Mouse (Mus musculus) adrenal gland, postnatal 36 days (tissue): ENCODE measurements around the gene Icosl. TPM values are rescaled to one million over a fixed set of nuclear protein-coding genes. Genes with fewer than 3 reads are reported as not detected.
"Not testable (repeated sequence)": the region's sequence is repeated elsewhere in the genome, so short reads cannot be mapped to it uniquely, and the experiment has no call there.

ENCODE experiments used
- DNase-seq, 2 experiments: peaks; one replicate each; pipeline ENCODE4 v3.0.0; 2021; ENCODE audit warnings: mixed read lengths in 1 of 2
- long read RNA-seq, 2 experiments: library from polyadenylated mRNA; stranded (forward); transcript quantifications; one replicate each; pipeline ENCODE4 v2.0.0; 2021; ENCODE audit warnings: borderline sequencing depth in 2 of 2
- total RNA-seq, 2 experiments: library from RNA; stranded (reverse); gene quantifications; 2 replicates each; pipeline ENCODE4 v1.2.3; 2021

Gene Icosl
- total RNA-seq: 10 to 100 TPM; 11.6 to 21.6 TPM
- long read RNA-seq, experiment 1, transcript Icosl-201 (7 exons, 2,814 nt): major isoform, 7 of 12 reads
- long read RNA-seq, experiment 1, partial matches to known transcripts: 3 of 12 reads
- long read RNA-seq, experiment 1, other reads (novel, unspliced or antisense): 1 of 12 reads
- long read RNA-seq, experiment 2, partial matches to known transcripts: 0 of 2 reads
- long read RNA-seq, experiment 2, other reads (novel, unspliced or antisense): 0 of 2 reads

DNA sequence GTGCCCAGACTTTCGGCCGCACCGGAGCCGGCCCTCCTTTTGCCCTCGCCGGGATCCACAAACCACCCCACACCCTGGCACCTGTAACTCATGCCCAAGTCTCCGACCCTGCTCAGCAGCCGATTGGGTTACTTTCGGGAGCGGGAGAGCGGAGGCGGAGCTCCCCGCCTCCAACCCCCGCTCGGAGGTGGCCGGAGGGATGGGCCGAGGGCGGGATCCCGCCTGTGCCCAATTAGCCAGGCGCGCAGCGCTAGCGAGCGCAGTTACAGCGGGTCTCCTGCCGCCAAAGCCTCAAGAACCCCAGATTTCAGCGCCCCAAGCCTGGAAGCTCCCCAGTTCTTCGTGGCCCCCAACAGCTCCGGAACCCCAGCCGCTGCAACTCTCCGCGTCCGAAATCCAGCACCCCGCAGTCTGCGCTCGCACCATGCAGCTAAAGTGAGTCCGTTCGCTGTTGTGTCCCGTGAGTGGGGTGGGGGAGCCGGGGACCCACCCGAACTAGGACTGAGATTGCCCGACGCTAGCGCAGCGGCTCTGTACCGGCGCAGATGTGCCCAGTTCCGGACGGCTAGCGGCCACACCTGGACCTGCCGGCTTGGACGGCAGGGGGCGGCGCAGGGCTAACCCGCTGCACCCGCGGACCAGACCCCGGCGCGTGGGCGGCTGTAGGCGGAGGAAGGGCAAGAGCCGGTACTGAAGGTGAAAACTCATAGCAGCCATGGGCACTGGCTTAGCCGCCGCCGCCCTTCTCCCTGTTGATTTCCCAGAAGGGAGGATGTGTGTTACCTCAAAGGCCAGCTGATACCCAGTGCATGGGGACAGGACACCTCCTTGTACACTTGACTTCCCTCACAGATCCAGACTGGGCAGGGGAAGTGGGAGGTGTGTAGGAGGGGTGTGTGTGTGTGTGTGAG, at the start of gene Icosl:
Gene Icosl, plus strand, starts transcription at position 202 of the 911 bp plus-strand sequence.
- DNase-seq: peak; percentile 92 to 93

DNA sequence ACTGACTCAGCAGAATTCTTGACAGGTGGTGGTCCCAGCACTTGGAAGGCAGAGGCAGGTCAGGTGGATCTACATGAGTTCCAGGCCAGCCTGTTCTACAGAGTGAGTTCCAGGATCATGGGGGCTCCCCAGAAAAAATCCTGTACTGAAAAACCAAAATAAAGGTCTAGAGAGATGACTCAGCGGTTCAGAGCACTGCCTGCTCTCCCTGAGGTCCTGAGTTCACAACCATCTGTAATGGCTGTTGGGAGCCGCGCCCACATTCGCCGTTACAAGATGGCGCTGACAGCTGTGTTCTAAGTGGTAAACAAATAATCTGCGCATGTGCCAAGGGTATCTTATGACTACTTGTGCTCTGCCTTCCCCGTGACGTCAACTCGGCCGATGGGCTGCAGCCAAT, 49.1 kb upstream of the Icosl start:
- DNase-seq: not testable (repeated sequence)

DNA sequence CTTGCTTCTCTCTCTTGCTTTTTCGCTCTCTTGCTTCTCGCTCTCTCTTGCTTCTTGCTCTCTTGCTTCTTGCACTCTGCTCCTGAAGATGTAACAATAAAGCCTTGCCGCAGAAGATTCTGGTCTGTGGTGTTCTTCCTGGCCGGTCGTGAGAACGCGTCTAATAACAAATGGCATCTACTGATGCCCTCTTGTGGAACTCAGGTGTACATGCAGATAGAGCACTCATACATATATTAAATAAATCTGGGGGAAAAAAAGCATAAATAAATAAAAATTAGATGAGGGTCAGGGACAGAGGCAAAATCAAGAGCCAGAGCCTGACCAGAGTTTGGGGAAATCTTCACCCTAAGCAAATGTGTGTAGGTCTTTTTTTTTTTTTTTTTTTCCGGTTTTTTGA, 43.6 kb upstream of the Icosl start:
- not testable (repeated sequence) for DNase-seq

DNA sequence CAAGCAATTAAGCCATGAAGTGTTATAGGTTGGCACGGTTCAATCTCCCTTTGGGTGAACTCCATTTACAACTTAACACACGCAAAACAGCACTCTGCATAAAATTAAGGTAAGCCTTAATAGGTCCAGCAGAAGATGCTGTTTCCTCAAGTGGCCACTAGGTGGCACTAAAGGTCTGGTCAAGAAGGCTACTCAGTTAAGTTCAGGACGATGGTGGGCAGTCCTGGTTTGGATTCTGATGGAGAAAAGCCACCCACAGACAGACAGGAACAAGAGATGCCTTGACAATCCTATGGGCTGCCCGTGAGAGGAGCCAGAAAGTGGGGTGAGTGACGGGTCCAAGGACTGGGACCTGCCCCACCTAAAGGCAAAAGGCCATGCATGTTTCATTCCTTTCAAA, 41.0 kb upstream of the Icosl start:
- peak; percentile 74 to 77 for DNase-seq

DNA sequence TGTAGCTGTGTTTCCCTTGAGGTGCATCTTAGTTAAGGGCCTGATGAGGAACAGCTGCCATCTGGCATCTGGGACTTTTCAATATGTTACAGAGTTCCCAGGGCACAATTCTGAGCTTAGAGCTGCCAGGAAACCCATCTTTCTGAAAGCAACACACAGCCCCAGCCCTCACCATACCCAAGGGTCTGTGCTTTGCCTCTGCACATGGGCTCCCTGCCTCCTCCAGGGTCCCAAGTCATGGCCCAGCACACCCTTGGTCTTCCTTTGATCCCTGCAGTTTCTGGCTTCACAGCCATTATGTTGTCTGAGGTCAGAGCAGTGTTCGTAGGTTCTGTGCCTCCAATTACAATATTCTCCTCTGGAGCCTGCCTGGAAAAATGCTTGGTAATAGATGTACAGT, 40.0 kb upstream of the Icosl start:
- no peak for DNase-seq

DNA sequence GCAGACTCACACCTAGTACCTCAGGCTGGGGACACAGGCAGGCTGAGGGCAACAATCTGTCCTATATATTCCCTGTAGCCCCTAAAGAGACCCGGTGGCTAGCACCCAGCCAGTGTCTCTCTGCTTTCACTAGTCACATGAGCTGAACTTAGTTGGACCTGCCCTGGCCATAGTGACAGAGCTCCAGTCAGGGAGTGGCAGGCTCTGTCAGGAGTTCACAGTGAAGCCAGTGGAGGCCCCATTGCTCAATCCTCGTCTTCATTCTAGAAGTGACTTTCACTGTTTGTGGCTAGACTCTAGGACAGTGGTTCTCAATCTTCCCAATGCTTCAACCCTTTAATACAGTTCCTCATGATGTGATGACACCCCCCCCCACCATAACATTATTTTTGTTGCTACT, 37.1 kb upstream of the Icosl start:
- no peak for DNase-seq

DNA sequence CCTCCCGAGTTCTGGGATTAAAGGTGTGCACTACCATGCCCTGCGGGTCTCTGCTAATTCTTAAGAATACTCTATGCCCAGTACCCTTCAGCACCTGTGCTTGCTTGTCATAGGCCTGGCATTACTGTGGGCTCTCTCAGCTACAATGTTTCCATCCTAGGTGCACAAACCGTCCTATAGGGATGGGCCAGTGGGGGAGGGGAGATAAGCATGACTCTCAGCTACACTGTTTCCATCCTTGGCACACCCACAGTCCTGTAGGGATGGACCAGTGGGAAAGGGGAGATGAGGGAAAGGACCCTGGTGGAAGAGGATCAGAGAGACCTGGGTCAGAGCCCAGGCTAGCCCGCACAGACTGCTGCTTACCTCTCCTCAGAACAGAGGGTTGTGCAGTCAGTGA, 32.0 kb upstream of the Icosl start:
- DNase-seq: no peak

DNA sequence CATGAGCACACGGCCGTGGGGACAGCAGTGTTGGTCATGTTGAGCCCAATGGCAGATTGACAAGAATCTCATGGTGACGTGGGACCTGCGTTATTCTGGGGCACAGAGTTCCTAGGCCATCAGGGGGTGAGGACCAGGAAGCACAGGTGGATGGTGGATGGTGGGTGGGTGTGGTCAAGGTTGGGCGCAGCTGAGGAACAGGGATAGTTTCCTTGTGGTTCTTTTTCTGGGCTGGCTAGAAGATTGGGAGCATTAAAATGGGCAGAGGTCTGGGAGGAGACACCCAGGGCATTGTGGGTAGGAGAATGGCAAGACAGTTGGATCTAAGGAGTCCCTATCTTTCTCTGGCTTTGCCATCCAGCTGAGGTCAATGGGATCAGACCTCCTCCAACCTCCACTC, 27.5 kb upstream of the Icosl start, which contains the start of gene Dnmt3l:
Gene Dnmt3l, plus strand, starts transcription at position 301 of the 400 bp plus-strand sequence.
- no peak for DNase-seq

DNA sequence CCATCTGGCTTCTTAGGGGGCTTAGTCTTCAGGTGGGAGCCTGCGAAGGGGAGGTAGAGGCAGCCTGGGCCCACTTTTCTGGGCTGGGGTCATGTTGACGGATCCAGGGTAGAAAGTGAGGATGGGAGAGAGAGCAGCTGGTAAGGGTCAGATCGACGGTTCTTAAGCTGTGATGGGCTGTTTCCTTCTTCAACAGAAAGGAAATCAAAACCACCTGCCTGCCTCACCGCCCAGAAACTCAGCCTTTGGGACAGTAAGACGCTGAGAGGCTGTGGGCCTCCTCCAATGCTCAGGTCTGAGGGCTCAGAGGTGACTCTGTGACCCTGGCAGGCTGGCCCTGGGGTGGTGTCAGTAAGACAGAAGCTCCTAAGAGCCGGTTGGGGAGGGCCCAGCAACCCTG, 27.0 kb upstream of the Icosl start:
- DNase-seq: no peak

DNA sequence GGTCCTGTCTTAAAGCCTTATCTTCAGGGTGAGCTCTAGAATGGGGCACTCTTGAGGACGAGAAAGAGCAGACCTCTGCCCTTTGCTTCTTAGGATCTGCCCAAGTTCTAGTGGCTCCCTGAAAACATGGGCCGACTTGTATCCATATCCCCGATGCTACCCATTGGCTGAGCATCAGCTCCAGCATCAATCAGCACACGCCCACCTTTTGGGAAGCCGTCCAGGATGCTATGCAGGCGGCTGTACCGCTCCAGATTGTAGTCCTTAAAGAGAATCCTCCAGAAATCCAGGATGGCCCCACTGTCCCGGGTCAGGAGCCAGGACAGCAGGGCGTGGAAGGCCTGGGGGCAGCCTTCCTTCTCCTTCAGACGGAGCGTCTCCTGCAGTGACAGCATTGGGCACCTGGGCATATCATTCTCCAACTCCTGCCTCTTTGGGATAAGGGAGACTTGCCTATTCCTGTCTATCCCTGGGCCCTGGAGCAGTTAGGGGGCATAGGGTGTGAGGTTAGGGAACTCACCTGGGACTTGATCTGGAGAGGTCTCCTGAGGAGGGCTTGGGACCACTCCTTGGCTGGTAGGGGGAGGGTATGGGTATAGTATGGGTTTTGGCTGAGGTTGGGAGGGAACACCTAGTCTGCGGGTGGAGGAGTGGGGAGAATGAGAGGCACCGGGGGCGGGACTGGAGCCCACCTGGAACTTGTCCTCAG, 26.3 kb upstream of the Icosl start:
- no peak for DNase-seq

DNA sequence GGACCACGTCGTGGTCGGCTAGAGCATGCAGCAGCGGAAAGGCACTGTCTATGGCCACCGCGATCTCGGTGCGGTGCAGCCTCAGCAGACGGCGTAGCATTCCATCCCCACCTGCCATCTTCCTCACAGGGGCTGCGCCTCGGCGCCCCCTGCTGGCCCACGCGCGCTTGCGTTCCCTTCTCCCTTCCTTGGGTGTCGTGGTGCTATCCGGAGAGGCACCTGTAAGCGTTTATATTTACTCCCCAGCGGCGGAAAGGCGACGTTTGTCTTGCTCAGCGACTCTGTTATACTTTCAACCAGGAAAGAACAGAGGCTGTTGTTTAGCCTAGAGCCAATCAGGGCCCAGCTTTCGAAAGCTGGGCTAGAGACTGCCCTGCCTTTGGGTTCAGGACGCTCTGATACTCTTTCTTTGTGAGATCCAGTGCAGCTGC, 25.7 kb upstream of the Icosl start, which contains the start of gene Aire:
Gene Aire, minus strand, starts transcription at position 205 of the 431 bp plus-strand sequence.
- peak; percentile 78 to 84 for DNase-seq

DNA sequence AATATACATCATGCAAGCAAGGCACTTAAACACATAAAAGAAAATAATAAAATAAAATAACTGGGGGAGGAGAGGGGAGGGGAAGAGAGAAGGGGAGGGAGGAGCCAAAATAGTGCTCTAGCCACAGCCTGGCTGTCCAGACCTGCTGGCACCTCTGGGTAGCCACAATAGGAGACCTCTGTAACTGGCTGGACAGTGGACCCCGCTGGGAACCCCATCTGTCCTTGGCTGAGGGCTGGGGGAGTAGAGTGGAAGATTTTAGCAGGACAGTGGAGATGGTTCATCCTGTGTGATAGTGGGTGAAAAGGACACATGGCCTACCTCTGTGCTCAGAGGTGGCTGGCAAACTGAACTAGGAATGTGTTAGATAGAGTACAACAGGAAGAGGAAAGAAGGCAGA, 24.6 kb upstream of the Icosl start:
- no peak for DNase-seq

DNA sequence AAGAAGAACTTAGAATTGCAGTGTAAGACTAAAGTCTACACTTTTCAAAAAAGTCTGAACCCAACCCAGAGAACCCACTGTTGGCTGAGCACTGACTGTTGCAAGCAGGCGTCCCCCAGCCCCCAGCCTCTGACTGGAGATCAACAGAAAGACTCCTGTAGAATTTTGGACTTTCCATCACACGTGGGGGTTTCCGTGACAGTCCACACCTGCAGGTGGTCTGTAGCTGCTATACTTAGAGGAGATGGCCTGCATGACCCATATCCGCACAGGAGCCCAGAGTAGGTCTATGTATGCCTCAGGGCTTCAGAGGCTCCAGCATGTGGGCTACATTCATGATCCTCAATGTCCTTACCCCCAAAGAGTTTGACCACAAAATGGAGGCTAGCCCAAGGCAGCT, 22.7 kb upstream of the Icosl start:
- DNase-seq: no peak

DNA sequence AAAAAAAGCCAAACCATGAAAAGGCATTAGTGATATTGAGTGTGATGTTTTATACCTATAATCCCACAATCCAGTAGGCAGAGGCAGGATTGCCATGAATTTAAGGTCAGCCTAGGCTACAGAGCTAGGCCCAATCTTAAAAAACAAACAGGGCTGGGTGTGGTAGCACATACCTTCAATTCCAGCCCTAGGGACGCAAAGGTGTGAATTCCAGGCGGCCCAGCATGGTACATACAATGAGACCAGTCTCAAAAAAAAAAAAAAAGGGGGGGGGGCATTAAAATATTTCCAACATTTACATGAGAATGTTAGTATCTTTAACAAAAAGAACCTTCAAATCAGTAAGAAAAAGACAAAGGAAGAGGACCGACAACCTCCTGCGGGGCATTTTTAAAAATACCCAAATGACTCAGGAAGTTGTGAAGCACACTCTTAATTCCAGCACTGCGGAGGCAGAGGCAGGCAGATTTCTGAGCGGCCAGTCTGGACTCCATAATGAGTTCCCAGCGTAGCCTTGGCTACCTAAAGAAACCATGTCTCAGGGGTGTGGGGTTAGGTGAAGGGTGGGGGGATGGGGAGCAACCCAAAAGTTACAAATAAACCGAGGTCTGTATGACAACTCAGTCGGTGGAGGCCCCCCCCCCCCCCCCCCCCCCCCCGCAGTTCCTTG, 20.9 kb upstream of the Icosl start:
- DNase-seq: no peak

DNA sequence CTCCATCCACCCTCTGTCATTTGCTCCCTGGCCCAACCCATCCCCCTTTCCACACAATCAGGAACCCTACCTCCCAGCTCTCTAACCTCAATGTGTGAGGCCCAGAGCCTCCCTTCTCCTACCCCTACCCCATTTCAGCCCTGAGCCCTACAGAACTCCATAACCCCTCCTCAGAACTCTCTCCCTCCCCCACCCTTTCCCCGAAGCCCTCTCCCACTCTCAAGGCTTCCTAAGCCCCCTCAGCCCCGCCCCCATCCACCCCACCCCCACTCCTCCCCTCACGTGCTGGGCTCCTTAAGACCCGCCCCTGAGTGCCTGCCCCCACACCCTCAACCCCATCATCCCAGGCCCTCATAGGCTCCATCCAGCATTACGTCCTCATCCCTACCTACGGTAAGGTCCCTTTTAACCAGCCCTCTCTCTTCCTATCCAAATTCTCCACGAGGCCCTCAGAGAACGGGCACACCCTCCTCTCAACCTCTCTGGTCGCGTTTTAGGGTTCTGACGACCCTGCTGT, 19.5 kb upstream of the Icosl start:
- no peak for DNase-seq

DNA sequence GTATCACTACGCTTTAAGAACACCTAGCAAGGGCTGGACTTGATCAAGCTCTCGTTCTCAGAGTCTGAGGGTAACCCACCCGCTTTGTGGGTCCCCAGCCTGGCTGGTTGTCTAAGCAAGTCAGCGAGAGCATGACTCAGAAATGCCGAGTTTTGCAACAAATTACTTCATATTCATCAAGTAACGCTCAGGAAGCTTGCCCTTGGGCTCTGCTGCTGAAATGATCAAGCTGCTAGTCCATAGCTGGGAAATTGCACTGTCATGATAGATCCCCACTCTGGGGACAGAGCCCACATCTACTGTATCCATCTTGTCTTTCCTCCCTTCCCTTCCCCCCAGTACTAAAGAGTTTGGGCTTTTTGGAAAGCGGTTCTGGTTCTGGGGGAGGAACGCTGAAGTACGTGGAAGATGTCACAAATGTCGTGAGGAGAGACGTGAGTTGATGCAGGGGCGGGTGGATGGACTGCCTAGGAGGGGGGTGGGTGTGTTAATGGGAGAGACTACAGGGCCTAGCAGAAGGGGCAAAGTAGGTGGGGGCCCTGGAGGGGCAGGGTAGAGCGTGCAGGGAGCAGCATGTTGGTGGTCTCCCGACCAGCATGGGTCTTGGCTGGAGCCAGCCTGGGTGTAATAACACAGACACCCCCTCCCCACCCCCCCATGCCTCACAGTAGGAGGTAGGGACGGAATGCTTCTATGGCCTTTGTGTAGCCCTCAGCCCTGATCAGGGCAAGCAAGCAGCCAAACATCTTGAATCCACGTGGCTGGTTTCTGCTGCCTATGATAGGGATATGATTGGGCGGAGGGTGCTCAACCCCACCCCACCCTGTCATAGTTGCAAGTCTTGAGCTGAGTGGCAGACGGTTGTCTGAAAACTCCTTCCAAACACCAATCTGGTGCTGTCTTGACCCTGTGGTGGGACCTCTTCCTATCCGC, 14.2 kb upstream of the Icosl start:
- DNase-seq: peak; percentile 50 to 58

DNA sequence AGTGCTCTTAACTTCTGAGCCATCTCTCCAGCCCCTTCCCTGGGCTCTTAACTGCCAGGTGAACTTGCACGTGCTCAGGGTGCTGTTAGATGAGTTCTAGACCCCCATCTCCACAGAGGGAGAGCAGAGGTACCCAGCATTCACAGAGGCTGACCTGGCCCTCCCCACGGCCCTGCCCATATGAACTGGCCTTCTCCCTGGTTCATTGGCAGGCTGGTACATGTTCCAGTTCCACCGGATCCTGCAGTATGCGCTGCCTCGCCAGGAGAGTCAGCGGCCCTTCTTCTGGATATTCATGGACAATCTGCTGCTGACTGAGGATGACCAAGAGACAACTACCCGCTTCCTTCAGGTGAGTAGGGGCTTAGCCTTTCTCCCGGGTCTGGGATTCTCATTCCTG, 12.0 kb upstream of the Icosl start:
- DNase-seq: no peak

DNA sequence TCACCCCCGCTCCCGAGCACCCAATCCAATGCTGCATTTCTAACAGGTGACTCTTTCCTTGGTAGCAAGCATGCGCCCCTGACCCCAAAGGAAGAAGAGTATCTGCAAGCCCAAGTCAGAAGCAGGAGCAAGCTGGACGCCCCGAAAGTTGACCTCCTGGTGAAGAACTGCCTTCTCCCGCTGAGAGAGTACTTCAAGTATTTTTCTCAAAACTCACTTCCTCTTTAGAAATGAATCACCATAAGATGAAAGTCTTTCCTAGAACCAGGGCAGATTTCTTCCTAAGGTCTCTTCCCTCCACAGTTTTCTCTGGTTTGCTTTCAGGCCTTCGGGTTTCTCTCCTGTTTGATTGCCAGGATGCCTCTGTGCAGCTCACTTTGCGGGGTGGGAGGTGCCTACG, 6.0 kb upstream of the Icosl start:
- DNase-seq: no peak

DNA sequence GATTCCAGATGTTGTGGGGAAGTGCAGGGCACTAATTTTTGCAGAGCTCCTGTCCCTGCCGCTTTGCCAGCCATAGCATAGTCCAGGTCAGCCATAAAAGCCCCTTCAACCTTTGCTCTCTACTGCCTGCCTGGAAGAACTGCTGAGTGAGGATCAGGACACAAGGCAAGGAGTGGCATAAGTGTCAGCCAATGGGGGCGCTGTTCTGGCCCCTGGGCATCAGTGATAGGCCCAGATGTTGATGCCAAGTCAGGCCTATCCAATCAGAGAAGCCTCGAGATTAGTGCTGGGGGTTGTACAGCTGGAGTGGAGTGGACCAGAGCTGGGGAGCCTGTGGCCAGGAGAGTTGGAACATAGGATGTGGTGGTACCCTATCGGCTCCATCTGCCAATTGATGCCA, 1.9 kb upstream of the Icosl start:
- peak in 1 of 2 experiments; percentile 46 for DNase-seq

DNA sequence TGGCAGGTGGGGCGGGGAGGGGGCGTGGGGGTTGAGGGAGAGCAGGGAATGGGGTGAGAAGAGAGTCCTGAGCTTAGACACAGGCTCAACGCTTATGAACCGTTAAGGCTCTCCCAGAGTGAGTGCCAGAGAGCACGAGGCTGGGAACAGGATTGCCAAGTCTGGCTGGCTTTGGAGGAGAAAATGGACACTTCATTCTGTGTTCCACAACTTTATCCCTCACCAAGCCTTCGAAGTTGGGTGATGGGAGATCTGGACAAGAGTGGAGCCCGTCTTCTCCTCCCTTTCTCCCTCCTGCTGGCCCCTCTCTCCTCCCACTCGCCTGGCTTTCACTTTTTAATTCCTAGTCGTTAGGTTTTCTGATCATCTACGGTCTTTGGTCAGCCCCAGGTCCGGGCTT, 561 bp upstream of the Icosl start:
- DNase-seq: no peak

DNA sequence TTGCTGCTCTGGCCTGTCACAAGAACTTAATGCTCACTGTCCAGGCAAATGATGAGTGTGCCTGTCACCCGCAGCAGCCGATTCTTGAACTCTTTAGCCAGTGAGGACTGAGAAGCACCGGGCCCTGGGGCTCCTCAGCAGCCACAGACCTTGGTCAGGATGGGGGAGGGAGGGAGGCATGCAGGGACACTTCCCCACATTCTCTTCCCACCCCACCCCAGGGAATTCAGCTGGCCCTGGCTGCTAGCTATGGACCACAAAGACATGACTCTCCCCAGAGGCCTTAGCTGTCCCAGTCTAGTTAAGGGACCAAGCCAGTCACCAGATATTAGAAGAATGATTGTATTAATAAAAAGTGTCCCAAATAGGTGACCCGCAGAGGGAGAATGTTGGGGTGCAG, 5.0 kb downstream of the Icosl start:
- no peak for DNase-seq
